Mouse (Mus musculus): ENCODE measurements around the gene Inpp1. TPM values are rescaled to one million over a fixed set of nuclear protein-coding genes. Genes with fewer than 3 reads are reported as not detected.

Inpp1 gene
- 134 TPM for polyA plus RNA-seq (2017; shearing (Covaris generic))

GRCm38 (mm10) chr1:52816910-52817812 is at the start of gene Inpp1:
TSS of gene Inpp1 (minus strand) at chr1:52817688.

GRCm38 (mm10) chr1:52844782-52845665 is 27.5 kb upstream of the Inpp1 start, which contains the start of gene Hibch:
TSS of gene Hibch (plus strand) at chr1:52844929.

Other genes starting within 250 kb of the Inpp1 start
- gene Nemp2, start 187.0 kb downstream of the Inpp1 start, polyA plus RNA-seq (2017; shearing (Covaris generic)) = 39.9 TPM
- 2.8 TPM for gene Mfsd6, start 90.2 kb downstream of the Inpp1 start, polyA plus RNA-seq (2017; shearing (Covaris generic))
- 25.3 TPM for gene Hibch, start 27.2 kb upstream of the Inpp1 start, polyA plus RNA-seq (2017; shearing (Covaris generic))
- 5.0 TPM for gene 1700019D03Rik, start 202.5 kb upstream of the Inpp1 start, polyA plus RNA-seq (2017; shearing (Covaris generic))
- not detected for gene Mstn, start 244.0 kb upstream of the Inpp1 start, polyA plus RNA-seq (2017; shearing (Covaris generic))